Mouse (Mus musculus): Measurements from ENCODE around the gene Tmigd3.

DNA sequence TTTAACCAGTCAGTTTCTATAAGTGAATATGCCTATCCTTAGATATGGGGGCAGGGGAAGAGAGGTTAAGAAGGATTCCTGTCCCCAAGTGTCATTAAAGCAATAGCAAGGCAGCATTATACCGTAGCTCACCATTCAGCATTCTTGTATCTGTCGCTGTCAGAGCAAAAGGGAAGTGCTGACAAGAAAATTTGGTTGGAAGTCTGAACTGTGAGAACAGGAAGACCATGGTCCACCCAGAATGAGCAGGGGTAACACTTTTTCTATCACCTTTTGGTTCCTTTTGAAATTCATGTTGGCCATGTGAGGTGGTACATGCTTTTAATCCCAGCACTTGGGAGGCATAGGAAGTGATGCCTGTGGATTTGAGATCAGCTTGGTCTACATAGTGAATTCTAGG, 60.4 kb downstream of the Tmigd3 start:
- no peak for TF ChIP-seq POLR2A (IDR thresholded peaks at IDR 0.05; ENCODE audit: control insufficient read depth, extremely low read depth, insufficient read depth, low read length, poor library complexity)
- no peak for TF ChIP-seq CTCF (IDR thresholded peaks at IDR 0.05; ENCODE audit: borderline replicate concordance, control insufficient read depth, extremely low read depth, insufficient read depth, low read length, poor library complexity)
